Mouse (Mus musculus) myocyte (in vitro differentiated cells): ENCODE results near the gene Cers5.

ENCODE experiments used
- CEBPB ChIP-seq: IDR thresholded peaks from 2 replicates; pipeline ENCODE4 v1.6.1; 2011; ENCODE audit warnings: mild to moderate bottlenecking, moderate library complexity; ENCODE audit not compliant: poor library complexity, insufficient read depth, severe bottlenecking
- E2F4 ChIP-seq: IDR thresholded peaks from one replicate; pipeline ENCODE4 v1.6.1; 2011; ENCODE audit warnings: mild to moderate bottlenecking, control low read depth, moderate library complexity; ENCODE audit not compliant: insufficient read depth
- POLR2A ChIP-seq: IDR thresholded peaks from one replicate; pipeline ENCODE4 v1.6.1; 2011; ENCODE audit warnings: low read depth, mild to moderate bottlenecking, control low read depth, moderate library complexity; ENCODE audit not compliant: insufficient read length
- POLR2AphosphoS2 ChIP-seq: IDR thresholded peaks from one replicate; pipeline ENCODE4 v1.6.1; 2011; ENCODE audit warnings: low read depth, control low read depth; ENCODE audit not compliant: insufficient read length
- USF1 ChIP-seq: IDR thresholded peaks from one replicate; pipeline ENCODE4 v1.6.1; 2011; ENCODE audit warnings: low read depth, mild to moderate bottlenecking, control low read depth, moderate library complexity

DNA sequence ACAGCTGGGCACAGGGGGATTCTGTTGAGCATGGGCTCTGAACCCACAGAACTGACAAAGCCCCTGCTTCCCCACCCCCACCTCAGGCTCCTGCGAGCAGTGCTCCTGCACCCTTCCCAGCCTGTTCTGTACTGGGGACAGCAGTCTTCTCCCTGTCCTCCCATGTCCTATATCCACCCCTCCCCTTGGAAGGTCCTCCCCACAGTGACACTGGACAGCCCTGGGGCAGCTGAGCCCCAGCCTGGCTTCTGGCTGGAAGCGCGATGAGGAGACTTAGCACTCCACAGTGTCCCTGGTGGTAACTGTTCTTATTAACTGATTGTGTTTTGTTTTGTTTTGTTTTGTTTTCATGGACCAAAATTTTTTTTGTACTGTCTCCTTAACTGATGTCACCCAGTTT, 59.1 kb downstream of the Cers5 start:
- TF ChIP-seq USF1 (no peak), E2F4 (no peak), POLR2AphosphoS2 (no peak), POLR2A (no peak), CEBPB (no peak)
